Mouse (Mus musculus) naive thymus-derived CD4-positive, alpha-beta T cell, adult 5 months (primary cell): ENCODE measurements around the gene Ppp1r14d. TPM values are rescaled to one million over a fixed set of nuclear protein-coding genes. Genes with fewer than 3 reads are reported as not detected.

ENCODE experiments used
- polyA plus RNA-seq: library from polyadenylated mRNA; unstranded; fragments of 100-300 nt; shearing (Covaris generic); gene quantifications from one replicate; pipeline ENCODE4 v1.2.1, GENCODE M21; 2017

The Ppp1r14d gene
- not detected for polyA plus RNA-seq

GRCm38 (mm10) chr2:119229775-119230704 is at the start of gene Ppp1r14d:
TSS of gene Ppp1r14d (minus strand) at chr2:119229906.

GRCm38 (mm10) chr2:119270643-119271331 is 41.1 kb upstream of the Ppp1r14d start, which contains the start of gene Rhov:
TSS of gene Rhov (minus strand) at chr2:119271272.

GRCm38 (mm10) chr2:119237210-119237870 is 7.6 kb upstream of the Ppp1r14d start, which contains the start of gene Spint1:
TSS of gene Spint1 (plus strand) at chr2:119237362.

GRCm38 (mm10) chr2:119208344-119209175 is 21.1 kb downstream of the Ppp1r14d start, which contains the start of the genes Zfyve19 and Dnajc17:
TSS of gene Zfyve19 (plus strand) at chr2:119208617.
TSS of gene Dnajc17 (minus strand) at chr2:119208795.

GRCm38 (mm10) chr2:119173991-119174651 is 55.6 kb downstream of the Ppp1r14d start, which contains the start of gene Gm14137:
TSS of gene Gm14137 (plus strand) at chr2:119174509.

Other genes with a start within 250 kb of the Ppp1r14d start
- 13.4 TPM for gene Ccdc32, start 200.5 kb downstream of the Ppp1r14d start, polyA plus RNA-seq
- 3.7 TPM for gene Rpusd2, start 195.1 kb downstream of the Ppp1r14d start, polyA plus RNA-seq
- 2.1 TPM for gene Knl1, start 182.8 kb downstream of the Ppp1r14d start, polyA plus RNA-seq
- 2.6 TPM for gene Rad51, start 117.1 kb downstream of the Ppp1r14d start, polyA plus RNA-seq
- gene Rmdn3, start 72.9 kb downstream of the Ppp1r14d start, polyA plus RNA-seq: 26.3 TPM
- gene Gchfr, start 62.1 kb downstream of the Ppp1r14d start, polyA plus RNA-seq: not detected
- gene Gm14137, start 55.4 kb downstream of the Ppp1r14d start, polyA plus RNA-seq: 1.1 TPM
- gene Zfyve19, start 21.3 kb downstream of the Ppp1r14d start, polyA plus RNA-seq: 31.1 TPM
- gene Dnajc17, start 21.1 kb downstream of the Ppp1r14d start, polyA plus RNA-seq: 17.9 TPM
- gene Spint1, start 7.5 kb upstream of the Ppp1r14d start, polyA plus RNA-seq: not detected
- gene Rhov, start 41.4 kb upstream of the Ppp1r14d start, polyA plus RNA-seq: not detected
- gene Vps18, start 58.8 kb upstream of the Ppp1r14d start, polyA plus RNA-seq: 16.3 TPM
- not detected for gene Dll4, start 95.9 kb upstream of the Ppp1r14d start, polyA plus RNA-seq
- gene Chac1, start 121.3 kb upstream of the Ppp1r14d start, polyA plus RNA-seq: not detected
- 6.4 TPM for gene Ino80, start 247.8 kb upstream of the Ppp1r14d start, polyA plus RNA-seq